Comparison of ENCODE assay signal across 8 mouse cellular contexts in genomic region chr3:152315613-152316012, GRCm38 (mm10). TPM values are rescaled to one million over a fixed set of nuclear protein-coding genes. Genes with fewer than 3 reads are reported as not detected.
A peak's percentile ranks its signal among the peaks of the same experiment; 100 is the strongest.
DNase-seq lines count a peak whose midpoint lies in the region; ATAC-seq lines count a peak whose summit lies in the region.

No protein-coding gene starts in this region.

- no peaks in the 10 kb centered on the region for H3K27me3 ChIP-seq in hindbrain, embryonic 11.5 days (ENCODE audit: control insufficient read depth, insufficient read depth, low read length)
- no peaks in the 10 kb centered on the region for H3K27me3 ChIP-seq in lung, embryonic 16.5 days (ENCODE audit: control insufficient read depth, insufficient read depth, low read depth, low read length)

- no peak overlapping the region for H3K9ac ChIP-seq in hindbrain, embryonic 11.5 days (ENCODE audit: low read depth, low read length)
- no peak overlapping the region for H3K9ac ChIP-seq in lung, embryonic 16.5 days (ENCODE audit: low read length)

- no peak overlapping the region for H3K4me2 ChIP-seq in hindbrain, embryonic 11.5 days (replicated peaks; ENCODE audit: low read depth, low read length)
- H3K4me2 ChIP-seq in lung, embryonic 16.5 days (ENCODE audit: low read depth, low read length) = no peak overlapping the region

- no peak overlapping the region for H3K27ac ChIP-seq in hindbrain, embryonic 11.5 days (ENCODE audit: low read depth, low read length)
- H3K27ac ChIP-seq in lung, embryonic 16.5 days (ENCODE audit: low read length) = no peak overlapping the region

- H3K9me3 ChIP-seq in hindbrain, embryonic 11.5 days (ENCODE audit: control insufficient read depth, low read length) = no peaks in the 10 kb centered on the region
- H3K9me3 ChIP-seq in lung, embryonic 16.5 days (ENCODE audit: control insufficient read depth, low read length) = no peaks in the 10 kb centered on the region

- peak; percentile 95 for DNase-seq in NIH3T3 (ENCODE audit: low read depth)
- DNase-seq in cerebellum, adult 9-11 months = peak; percentile 62
- DNase-seq in frontal cortex, adult 2 months (ENCODE audit: extremely low spot score in 1 of 2, low spot score in 1 of 2) = peak; percentile 41 to 81
- DNase-seq in hindbrain, embryonic 11.5 days (ENCODE audit: low spot score) = peak; percentile 83
- DNase-seq in layer of hippocampus, adult 9-11 months = peak; percentile 77
- peak; percentile 75 for DNase-seq in ovary, postnatal 14 days (ENCODE audit: low spot score)
- DNase-seq in thymus, postnatal 10 days (ENCODE audit: low spot score in 2 of 2) = peak; percentile 48 to 73

- H3K36me3 ChIP-seq in hindbrain, embryonic 11.5 days (ENCODE audit: control insufficient read depth, insufficient read depth, low read length) = 0 out of 2 replicates have a peak, but pooled peaks cover under 1% of the 10 kb centered on the region
- 0 out of 2 replicates have a peak, but pooled peaks cover 2% of the 10 kb centered on the region for H3K36me3 ChIP-seq in lung, embryonic 16.5 days (ENCODE audit: control insufficient read depth, insufficient read depth, low read length)

- no peak overlapping the region for H3K4me3 ChIP-seq in hindbrain, embryonic 11.5 days (ENCODE audit: low read depth, low read length)
- H3K4me3 ChIP-seq in lung, embryonic 16.5 days (ENCODE audit: low read length) = no peak overlapping the region

- 9% methylated on average over 7 of the region's 7 CpGs for WGBS in hindbrain, embryonic 11.5 days
- WGBS in lung, embryonic 16.5 days = 4% methylated on average over 7 of the region's 7 CpGs

- H3K4me1 ChIP-seq in hindbrain, embryonic 11.5 days (replicated peaks; ENCODE audit: control insufficient read depth, insufficient read depth, low read length) = no peaks in the 10 kb centered on the region
- no peaks in the 10 kb centered on the region for H3K4me1 ChIP-seq in lung, embryonic 16.5 days (replicated peaks; ENCODE audit: control insufficient read depth, insufficient read depth, low read length)

- peak; percentile 82 for ATAC-seq in hindbrain, embryonic 11.5 days (ENCODE audit: low FRiP score)
- peak; percentile 97 for ATAC-seq in lung, embryonic 16.5 days (ENCODE audit: low read depth)

RNA-seq across cellular contexts. Expression of gene Miga1, which starts 24.6 kb away (rescaled TPM):
- 42.3 and 47.2 TPM in 2 replicates for polyA plus RNA-seq in frontal cortex, adult 2 months (2012; rRNA removed)
- 19.4 and 21.4 TPM in 2 replicates for polyA plus RNA-seq in hindbrain, embryonic 11.5 days (2014; fragmentation: Nextera tagmentation; extraction: Ambion mirVana)
- 14.7 and 15.7 TPM in 2 replicates for polyA plus RNA-seq in lung, embryonic 16.5 days (2015; fragmentation: Nextera tagmentation; extraction: Ambion mirVana)

RNA-seq across cellular contexts. Expression of gene Usp33, which starts 30.7 kb away (rescaled TPM):
- polyA plus RNA-seq in frontal cortex, adult 2 months (2012; rRNA removed) = 89.1 and 99.5 TPM in 2 replicates
- 73.6 and 74.8 TPM in 2 replicates for polyA plus RNA-seq in hindbrain, embryonic 11.5 days (2014; fragmentation: Nextera tagmentation; extraction: Ambion mirVana)
- 57.6 and 58.4 TPM in 2 replicates for polyA plus RNA-seq in lung, embryonic 16.5 days (2015; fragmentation: Nextera tagmentation; extraction: Ambion mirVana)

RNA-seq across cellular contexts. Expression of gene Nexn, which starts 49.5 kb away (rescaled TPM):
- polyA plus RNA-seq in frontal cortex, adult 2 months (2012; rRNA removed) = 1.6 and 2.0 TPM in 2 replicates
- polyA plus RNA-seq in hindbrain, embryonic 11.5 days (2014; fragmentation: Nextera tagmentation; extraction: Ambion mirVana) = 5.4 and 6.1 TPM in 2 replicates
- polyA plus RNA-seq in lung, embryonic 16.5 days (2015; fragmentation: Nextera tagmentation; extraction: Ambion mirVana) = 64.1 and 79.2 TPM in 2 replicates
